Mouse (Mus musculus) sigmoid colon, adult 10 weeks (tissue): Measurements from ENCODE around the gene Fcer2a. TPM values are rescaled to one million over a fixed set of nuclear protein-coding genes. Genes with fewer than 3 reads are reported as not detected.

Experiments used
- polyA plus RNA-seq: library from polyadenylated mRNA; stranded (reverse); fragments of 350-450 nt; fragmentation: Illumina TruSeq; extraction: RNeasy Lipid Tissue Mini Kit (QIAGEN cat#74804); gene quantifications from one replicate; pipeline ENCODE4 v1.2.3, GENCODE M21; 2014; ENCODE audit warnings: low read depth, low replicate concordance

The Fcer2a gene
- polyA plus RNA-seq, result 5.3 TPM

GRCm38 (mm10) chr8:3694121-3694520, at the start of gene Fcer2a:
Gene Fcer2a (minus strand): TSS chr8:3694175.

GRCm38 (mm10) chr8:3720551-3720950, 26.6 kb upstream of the Fcer2a start, which contains the start of gene Clec4g:
Gene Clec4g (minus strand): TSS chr8:3720651.

GRCm38 (mm10) chr8:3676131-3676992, 17.6 kb downstream of the Fcer2a start, which contains the start of gene Trappc5:
Gene Trappc5 (plus strand): TSS chr8:3676299.

GRCm38 (mm10) chr8:3671980-3672491, 21.9 kb downstream of the Fcer2a start, which contains the start of gene Fcor:
Gene Fcor (minus strand): TSS chr8:3672362.

GRCm38 (mm10) chr8:3665507-3665906, 28.5 kb downstream of the Fcer2a start, which contains the start of gene Mcemp1:
Gene Mcemp1 (plus strand): TSS chr8:3665754.

GRCm38 (mm10) chr8:3655526-3655925, 38.4 kb downstream of the Fcer2a start, which contains the start of gene Retn:
Gene Retn (plus strand): TSS chr8:3655770.

Other genes starting within 250 kb of the Fcer2a start
- 0.85 TPM for gene Pex11g, start 226.5 kb downstream of the Fcer2a start, polyA plus RNA-seq
- gene Tex45, start 223.3 kb downstream of the Fcer2a start, polyA plus RNA-seq, result not detected
- gene Zfp358, start 201.0 kb downstream of the Fcer2a start, polyA plus RNA-seq, result 2.6 TPM
- gene Mcoln1, start 193.7 kb downstream of the Fcer2a start, polyA plus RNA-seq, result 27.1 TPM
- gene Pnpla6, start 178.8 kb downstream of the Fcer2a start, polyA plus RNA-seq, result 17.3 TPM
- gene C330021F23Rik, start 126.2 kb downstream of the Fcer2a start, polyA plus RNA-seq, result 2.2 TPM
- 6.7 TPM for gene Camsap3, start 106.9 kb downstream of the Fcer2a start, polyA plus RNA-seq
- 0.50 TPM for gene Xab2, start 72.9 kb downstream of the Fcer2a start, polyA plus RNA-seq
- gene Pet100, start 72.6 kb downstream of the Fcer2a start, polyA plus RNA-seq, result 17.8 TPM
- not detected for gene Pcp2, start 68.6 kb downstream of the Fcer2a start, polyA plus RNA-seq
- gene Stxbp2, start 63.2 kb downstream of the Fcer2a start, polyA plus RNA-seq, result 69.0 TPM
- 7.4 TPM for gene Retn, start 38.4 kb downstream of the Fcer2a start, polyA plus RNA-seq
- gene Mcemp1, start 28.4 kb downstream of the Fcer2a start, polyA plus RNA-seq, result 0.60 TPM
- not detected for gene Fcor, start 21.8 kb downstream of the Fcer2a start, polyA plus RNA-seq
- gene Trappc5, start 17.9 kb downstream of the Fcer2a start, polyA plus RNA-seq, result 7.8 TPM
- not detected for gene Clec4g, start 26.5 kb upstream of the Fcer2a start, polyA plus RNA-seq
- 4.4 TPM for gene Cd209a, start 54.8 kb upstream of the Fcer2a start, polyA plus RNA-seq
- 0.47 TPM for gene Cd209e, start 160.1 kb upstream of the Fcer2a start, polyA plus RNA-seq
- not detected for gene Cd209d, start 184.4 kb upstream of the Fcer2a start, polyA plus RNA-seq
- gene Cd209b, start 232.7 kb upstream of the Fcer2a start, polyA plus RNA-seq, result 3.7 TPM